Mouse (Mus musculus) cerebellum, adult 2 months (tissue): ENCODE measurements around the gene Rhpn2.

ENCODE experiments used
- CTCF ChIP-seq: fragments of 200-500 bp; IDR thresholded peaks from 2 replicates; pipeline ENCODE4 v1.5.1; 2011; ENCODE audit warnings: low read depth, mild to moderate bottlenecking, control low read depth, low read length, moderate library complexity, borderline replicate concordance; ENCODE audit not compliant: insufficient read depth
- POLR2A ChIP-seq: fragments of 200-500 bp; IDR thresholded peaks from 2 replicates; pipeline ENCODE4 v1.6.1; 2011; ENCODE audit warnings: low read length, control low read depth, borderline replicate concordance; ENCODE audit not compliant: insufficient read depth

- no peak for TF ChIP-seq POLR2A
- TF ChIP-seq CTCF: no peak
These were observed 48.9 kb downstream of the Rhpn2 start for GRCm38 (mm10) chr7:35382706-35383353.
